Mouse (Mus musculus) heart, postnatal 0 days (tissue): ENCODE data around the gene AI661453. TPM values are rescaled to one million over a fixed set of nuclear protein-coding genes. Genes with fewer than 3 reads are reported as not detected.

ENCODE experiments used
- ATAC-seq: fragments of 200-750 bp; cut with Nextera tagmentation; 2 replicates; pipeline ENCODE4 v1.8.0; 2017; ENCODE audit warnings: low read depth, moderate number of reproducible peaks, moderate library complexity; ENCODE audit not compliant: insufficient read depth
- DNase-seq: peaks from one replicate; pipeline ENCODE4 v3.0.0-alpha.2; 2016; ENCODE audit warnings: low spot score
- H3K27ac ChIP-seq: fragments of 300-500 bp; sonication (generic); 2 replicates; pipeline ENCODE4 v1.5.1; 2014; ENCODE audit warnings: low read depth, mild to moderate bottlenecking
- H3K27me3 ChIP-seq: fragments of 300-500 bp; sonication (generic); 2 replicates; pipeline ENCODE4 v1.6.1; 2014; ENCODE audit warnings: low read length, mixed read lengths; ENCODE audit not compliant: control insufficient read depth, insufficient read depth
- H3K36me3 ChIP-seq: fragments of 300-500 bp; sonication (generic); replicated peaks from 2 replicates; pipeline ENCODE4 v1.6.1; 2014; ENCODE audit warnings: low read length, mixed read lengths; ENCODE audit not compliant: control insufficient read depth, insufficient read depth
- H3K4me1 ChIP-seq: fragments of 300-500 bp; sonication (generic); 2 replicates; pipeline ENCODE4 v1.6.1; 2014; ENCODE audit warnings: antibody characterized with exemption; ENCODE audit not compliant: control insufficient read depth, insufficient read depth
- H3K4me2 ChIP-seq: fragments of 300-500 bp; sonication (generic); 2 replicates; pipeline ENCODE4 v1.6.1; 2014; ENCODE audit warnings: low read depth, mild to moderate bottlenecking, low read length, moderate library complexity
- H3K4me3 ChIP-seq: fragments of 300-500 bp; sonication (generic); 2 replicates; pipeline ENCODE4 v1.5.1; 2014; ENCODE audit warnings: low read depth, low read length
- H3K9ac ChIP-seq: fragments of 300-500 bp; sonication (generic); replicated peaks from 2 replicates; pipeline ENCODE4 v1.6.1; 2014; ENCODE audit warnings: low read depth, low read length, mixed read lengths
- H3K9me3 ChIP-seq: fragments of 300-500 bp; sonication (generic); replicated peaks from 2 replicates; pipeline ENCODE4 v1.6.1; 2016; ENCODE audit warnings: low read length; ENCODE audit not compliant: control insufficient read depth
- CTCF ChIP-seq: IDR thresholded peaks from 2 replicates; pipeline ENCODE4 v1.5.1; 2016; ENCODE audit warnings: antibody characterized with exemption, control low read depth, low read depth
- EP300 ChIP-seq: IDR thresholded peaks from 2 replicates; pipeline ENCODE4 v1.6.1; 2016; ENCODE audit warnings: antibody characterized with exemption, low read depth
- WGBS: fragments of 180-500 bp; shearing (Covaris S2); extraction: QIAGEN DNeasy Blood & Tissue Kit; methylation state at CpG from one replicate; pipeline ENCODE4 v1.1.7; 2014; 5-methylcytosine and 5-hydroxymethylcytosine counted together
- polyA plus RNA-seq: library from polyadenylated mRNA; unstranded; fragments of >200 nt; fragmentation: Nextera tagmentation; extraction: Ambion mirVana; gene quantifications from 2 replicates; pipeline ENCODE4 v1.2.1, GENCODE M21; 2015
- total RNA-seq: library from RNA; depleted of rRNA; stranded (reverse); fragments of >200 nt; gene quantifications from 2 replicates; pipeline ENCODE4 v1.2.3, GENCODE M21; 2014; ENCODE audit warnings: low replicate concordance

The AI661453 gene
- total and polyA plus RNA-seq, 2 experiments from 2014 or later, result 1.0 to 1.3 TPM

DNA sequence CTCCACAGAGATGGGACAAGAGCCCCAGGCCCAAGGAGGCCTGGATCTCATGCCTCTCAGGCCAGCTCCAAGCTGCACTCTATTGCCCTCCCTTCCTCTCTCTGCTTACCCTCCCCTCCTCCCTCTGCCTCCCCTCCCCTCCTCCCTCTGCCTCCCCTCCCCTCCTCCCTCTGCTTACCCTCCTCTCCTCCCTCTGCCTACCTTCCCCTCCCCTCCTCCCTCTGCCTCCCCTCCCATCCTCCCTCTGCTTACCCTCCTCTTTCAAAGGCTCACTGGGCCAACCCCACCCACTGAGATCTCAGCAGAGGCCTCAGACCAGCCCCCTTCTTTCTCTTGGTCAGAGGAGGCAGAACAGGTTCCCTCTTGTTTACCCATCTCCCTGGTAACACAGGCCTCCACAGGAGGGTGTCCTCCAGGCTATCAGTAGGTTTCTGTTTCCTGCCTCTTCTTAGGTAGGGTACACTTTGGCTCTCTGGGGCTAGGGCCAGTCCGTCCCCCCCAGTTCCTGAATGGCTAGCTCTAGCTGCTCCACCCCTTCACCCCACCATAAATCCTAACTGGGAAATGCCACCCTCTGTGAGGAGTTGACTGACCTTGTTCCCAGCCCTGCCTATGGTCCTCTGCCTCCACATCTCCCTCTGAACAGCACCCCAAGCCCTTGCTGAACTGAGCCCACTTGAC lies 48.0 kb downstream of the AI661453 start:
- Histone ChIP-seq H3K27ac (no peak overlapping the region), H3K4me2 (no peak overlapping the region), H3K9me3 (no peaks in the 10 kb centered on the region), H3K4me3 (no peak overlapping the region), H3K36me3 (peaks cover 15% of the 10 kb centered on the region), H3K27me3 (no peaks in the 10 kb centered on the region), H3K4me1 (0 out of 2 replicates have a peak, but pooled peaks cover 8% of the 10 kb centered on the region), H3K9ac (no peak overlapping the region)
- 29% methylated on average over 1 of the region's 1 CpGs for WGBS
- ATAC-seq (peak; percentile 45; the same call in 1 of the 2 replicates), DNase-seq (no peak)
- TF ChIP-seq CTCF (no peak), EP300 (no peak)

DNA sequence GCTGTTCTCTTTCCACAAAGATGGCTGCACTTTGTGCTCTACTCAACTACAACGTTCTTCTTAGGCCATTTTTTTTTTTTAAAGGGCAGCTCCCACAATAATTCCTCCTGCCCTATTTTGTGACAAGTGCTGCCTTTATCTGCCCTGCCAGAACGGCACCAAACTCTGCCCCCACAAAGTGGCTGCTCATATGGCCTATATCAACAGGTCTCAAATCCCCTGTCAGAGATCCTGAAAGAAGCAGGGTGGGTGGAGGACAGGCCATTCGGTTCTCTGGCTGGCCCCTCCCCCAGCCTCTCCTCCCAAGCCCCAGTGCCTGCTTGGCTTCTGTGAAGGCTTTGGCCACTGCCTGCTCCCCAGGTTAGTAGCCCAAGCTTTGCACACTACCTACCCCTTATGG lies 48.6 kb downstream of the AI661453 start:
- no peaks in the 10 kb centered on the region for H3K27me3 ChIP-seq
- peaks cover 21% of the 10 kb centered on the region for H3K36me3 ChIP-seq
- no peaks in the 10 kb centered on the region for H3K9me3 ChIP-seq
- no peak overlapping the region for H3K4me3 ChIP-seq
- 0 out of 2 replicates have a peak, but pooled peaks cover 8% of the 10 kb centered on the region for H3K4me1 ChIP-seq
- DNase-seq (no peak), ATAC-seq (no peak)
- no peak overlapping the region for H3K9ac ChIP-seq
- WGBS, result 7% methylated on average over 3 of the region's 3 CpGs
- no peak overlapping the region for H3K27ac ChIP-seq
- no peak for TF ChIP-seq EP300
- TF ChIP-seq CTCF, result no peak
- H3K4me2 ChIP-seq, result no peak overlapping the region

DNA sequence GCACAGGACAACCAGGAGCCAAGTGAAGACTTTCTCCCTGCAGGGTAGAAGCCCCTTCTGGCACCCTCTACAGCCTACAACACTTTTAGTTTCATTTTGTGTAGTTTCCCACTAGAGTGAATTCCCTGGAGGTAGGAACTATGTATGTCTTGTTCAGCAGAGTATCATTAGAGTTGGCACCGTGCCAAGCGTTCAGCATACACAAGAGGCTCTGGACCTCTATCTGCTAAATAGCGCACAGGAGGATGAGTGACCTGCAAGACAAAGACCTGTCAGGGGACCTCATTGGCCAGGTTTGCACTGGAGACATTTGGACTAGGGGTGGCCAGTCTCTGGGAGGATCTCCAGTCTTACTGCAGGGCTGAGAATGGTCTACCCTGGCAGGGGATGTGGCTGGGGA lies 49.4 kb downstream of the AI661453 start:
- H3K27ac ChIP-seq, result no peak overlapping the region
- 45% methylated on average over 3 of the region's 3 CpGs for WGBS
- TF ChIP-seq EP300 (no peak), CTCF (no peak)
- no peaks in the 10 kb centered on the region for H3K27me3 ChIP-seq
- ATAC-seq (no peak), DNase-seq (no peak)
- H3K4me2 ChIP-seq, result no peak overlapping the region
- peaks cover 29% of the 10 kb centered on the region for H3K36me3 ChIP-seq
- H3K9me3 ChIP-seq, result no peaks in the 10 kb centered on the region
- 0 out of 2 replicates have a peak, but pooled peaks cover 8% of the 10 kb centered on the region for H3K4me1 ChIP-seq
- H3K9ac ChIP-seq, result no peak overlapping the region
- H3K4me3 ChIP-seq, result no peak overlapping the region

DNA sequence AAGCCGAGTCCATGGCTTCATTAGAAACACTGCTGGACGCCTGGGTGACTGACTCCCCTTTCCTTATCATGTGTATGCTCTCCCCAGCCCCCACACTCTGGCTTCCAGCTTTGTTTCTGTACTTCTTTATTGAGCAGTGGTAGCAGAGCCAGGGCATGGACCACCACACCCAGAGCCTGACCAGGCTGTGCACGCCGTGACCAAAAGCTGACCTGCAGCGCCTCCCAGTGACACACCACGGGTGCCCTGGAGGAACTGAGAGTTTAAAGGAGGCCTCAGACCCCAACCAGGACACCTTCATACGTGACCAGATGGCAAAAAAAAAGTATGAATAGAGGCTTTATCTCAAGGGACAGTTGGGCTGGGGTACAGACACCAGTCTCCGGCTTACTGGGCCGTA lies 54.4 kb downstream of the AI661453 start:
- DNase-seq, result no peak
- TF ChIP-seq EP300 (no peak), CTCF (peak; percentile 17; the same call in 1 of the 2 replicates)
- Histone ChIP-seq H3K36me3 (peaks cover 77% of the 10 kb centered on the region), H3K9me3 (no peaks in the 10 kb centered on the region), H3K4me2 (no peak overlapping the region), H3K4me3 (no peak overlapping the region), H3K27ac (no peak overlapping the region), H3K27me3 (no peaks in the 10 kb centered on the region), H3K4me1 (no peaks in the 10 kb centered on the region), H3K9ac (no peak overlapping the region)
- no peak for ATAC-seq
- 73% methylated on average over 9 of the region's 9 CpGs for WGBS

DNA sequence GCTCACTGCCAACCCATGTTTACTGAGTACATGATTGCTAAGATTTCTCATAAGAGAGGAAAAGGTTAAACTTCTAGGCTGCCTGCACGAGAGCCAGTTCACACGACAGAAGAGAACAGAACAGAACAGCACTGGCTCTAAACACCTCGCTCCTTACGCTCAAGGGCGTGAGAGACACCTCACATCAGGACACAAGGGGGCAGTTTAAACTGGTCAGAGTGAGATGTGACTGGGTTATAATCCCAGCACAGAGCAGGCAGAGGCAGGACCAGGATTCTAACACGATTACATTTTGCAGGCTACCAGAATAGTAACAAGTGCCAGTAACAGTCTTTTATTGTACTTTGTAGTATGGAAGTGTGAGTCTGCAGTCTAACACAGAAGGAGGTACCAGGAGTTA lies 56.3 kb downstream of the AI661453 start:
- Histone ChIP-seq H3K27ac (no peak overlapping the region), H3K27me3 (no peaks in the 10 kb centered on the region), H3K4me3 (no peak overlapping the region), H3K4me2 (no peak overlapping the region), H3K9ac (no peak overlapping the region), H3K9me3 (no peaks in the 10 kb centered on the region), H3K36me3 (peaks cover 93% of the 10 kb centered on the region), H3K4me1 (no peaks in the 10 kb centered on the region)
- no peak for ATAC-seq
- no peak for TF ChIP-seq CTCF
- TF ChIP-seq EP300, result no peak
- 70% methylated on average over 6 of the region's 6 CpGs for WGBS
- no peak for DNase-seq

DNA sequence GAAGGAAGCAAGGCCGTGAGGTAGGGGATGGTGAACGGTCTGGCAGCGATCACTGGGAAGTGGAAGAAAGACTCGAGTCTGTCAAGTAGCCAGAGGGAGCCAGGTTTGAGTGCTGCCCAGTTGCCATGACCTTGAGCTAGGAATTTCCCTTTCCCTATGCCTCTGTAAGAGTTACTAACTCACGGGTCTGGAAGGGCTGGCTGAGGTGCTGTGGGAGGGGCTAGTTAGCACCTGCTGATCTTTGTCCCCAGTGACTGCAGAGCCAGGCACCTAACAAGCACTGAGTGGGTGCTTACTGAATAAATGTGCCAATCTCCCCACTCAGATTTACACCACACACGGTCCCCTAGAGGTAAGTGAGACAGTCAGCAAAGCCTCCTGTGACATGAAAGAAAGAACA lies 57.2 kb downstream of the AI661453 start:
- Histone ChIP-seq H3K27me3 (no peaks in the 10 kb centered on the region), H3K9me3 (no peaks in the 10 kb centered on the region), H3K4me3 (no peak overlapping the region), H3K27ac (no peak overlapping the region), H3K9ac (no peak overlapping the region), H3K4me2 (no peak overlapping the region), H3K4me1 (no peaks in the 10 kb centered on the region), H3K36me3 (peaks cover 92% of the 10 kb centered on the region)
- DNase-seq, result no peak
- no peak for ATAC-seq
- 72% methylated on average over 6 of the region's 6 CpGs for WGBS
- TF ChIP-seq EP300, result no peak
- no peak for TF ChIP-seq CTCF
